Comparison of ENCODE assay signal across 20 mouse cellular contexts in genomic region chr5:34189521-34189920, GRCm38 (mm10). TPM values are rescaled to one million over a fixed set of nuclear protein-coding genes. Genes with fewer than 3 reads are reported as not detected.
DNase-seq lines count a peak whose midpoint lies in the region; ATAC-seq lines count a peak whose summit lies in the region.
"Had no signal": no experiment of that assay in that cellular context is flagged by ENCODE, and none has a peak within 500 bp of the region (broad histone marks: within the 10 kb centered on the region; RNA-seq: fewer than 3 reads in every experiment).

No protein-coding gene starts in this region.

- ATAC-seq in heart, embryonic 16.5 days (replicated peaks; ENCODE audit: extremely low read depth, insufficient read depth, low FRiP score) = no peak
- ATAC-seq: inflammation-experienced regulatory T-cells, adult 6 months had no signal

- H3K27me3 ChIP-seq in heart, embryonic 16.5 days (ENCODE audit: control insufficient read depth, insufficient read depth, low read length) = no peaks in the 10 kb centered on the region
- H3K27me3 ChIP-seq in splenic B cell, adult 2 months (ENCODE audit: control insufficient read depth, insufficient read depth, low read length, poor library complexity, severe bottlenecking) = no peaks in the 10 kb centered on the region
- H3K27me3 ChIP-seq: embryonic facial prominence, embryonic 15.5 days; limb, embryonic 15.5 days; neural tube, embryonic 15.5 days had no signal

- 0 out of 2 replicates have a peak overlapping the region, but pooled peaks have one; percentile 27 for H3K9ac ChIP-seq in heart, embryonic 16.5 days (ENCODE audit: low read length)
- H3K9ac ChIP-seq: embryonic facial prominence, embryonic 15.5 days; limb, embryonic 15.5 days; midbrain, embryonic 12.5 days had no signal

- peak; percentile 6 for DNase-seq in adrenal gland, postnatal 14 days
- no peak for DNase-seq in adrenal gland, postnatal 10 days
- no peak for DNase-seq in heart, postnatal 10 days
- DNase-seq in spleen, postnatal 36 days (ENCODE audit: low spot score in 2 of 2) = peak; percentile 40 to 46
- DNase-seq in spleen, adult 18-20 months = no peak
- peak; percentile 19 for DNase-seq in splenic B cell, adult 2 months (ENCODE audit: low read depth, low spot score)
- DNase-seq in right cerebral cortex, adult 2 months (ENCODE audit: low spot score in 2 of 2) = no peak
- DNase-seq: adrenal gland, adult 2 months; cerebellum, adult 9-10 months; gastrocnemius, postnatal 25 days; kidney, adult 8-10 months; kidney, postnatal 36 days; lung, adult 18-20 months had no signal

- H3K27ac ChIP-seq in heart, embryonic 16.5 days (ENCODE audit: low read length) = no peak overlapping the region
- H3K27ac ChIP-seq: embryonic facial prominence, embryonic 15.5 days; forebrain, embryonic 10.5 days; limb, embryonic 15.5 days; midbrain, embryonic 12.5 days; neural tube, embryonic 15.5 days had no signal

- H3K4me2 ChIP-seq in heart, embryonic 16.5 days (ENCODE audit: low read depth, low read length) = no peak overlapping the region
- H3K4me2 ChIP-seq: limb, embryonic 15.5 days; midbrain, embryonic 12.5 days had no signal

- peaks cover 40% of the 10 kb centered on the region for H3K4me1 ChIP-seq in heart, embryonic 16.5 days (ENCODE audit: control insufficient read depth, insufficient read depth, low read length)

- 52% methylated on average over 1 of the region's 1 CpGs for WGBS in heart, embryonic 16.5 days

- H3K9me3 ChIP-seq in heart, embryonic 16.5 days (replicated peaks; ENCODE audit: control insufficient read depth, low read length) = no peaks in the 10 kb centered on the region
- H3K9me3 ChIP-seq: embryonic facial prominence, embryonic 15.5 days; forebrain, embryonic 10.5 days; limb, embryonic 15.5 days; midbrain, embryonic 12.5 days; neural tube, embryonic 15.5 days had no signal

- no peak overlapping the region for H3K4me3 ChIP-seq in heart, embryonic 16.5 days (ENCODE audit: low read length)
- H3K4me3 ChIP-seq: embryonic facial prominence, embryonic 15.5 days; forebrain, embryonic 10.5 days; limb, embryonic 15.5 days; midbrain, embryonic 12.5 days had no signal

- intact Hi-C loops in heart, postnatal 10 days (cut with DNase I) = no loop called here

- H3K36me3 ChIP-seq in heart, embryonic 16.5 days (ENCODE audit: control insufficient read depth, insufficient read depth) = no peaks in the 10 kb centered on the region
- H3K36me3 ChIP-seq in splenic B cell, adult 2 months (ENCODE audit: control insufficient read depth, insufficient read depth, low read length, poor library complexity, severe bottlenecking) = no peaks in the 10 kb centered on the region; the same call in 1 of the 2 replicates
- H3K36me3 ChIP-seq: embryonic facial prominence, embryonic 15.5 days; forebrain, embryonic 10.5 days; limb, embryonic 15.5 days; midbrain, embryonic 12.5 days; neural tube, embryonic 15.5 days had no signal

RNA-seq across cellular contexts. Expression of gene Mxd4, which starts 2.0 kb away (rescaled TPM):
- 145 and 158 TPM in 2 replicates for total RNA-seq in adrenal gland, postnatal 14 days (2021)
- total RNA-seq in adrenal gland, postnatal 10 days (2021) = 100 to 1,000 TPM; 140 to 144 TPM
- polyA plus RNA-seq in heart, embryonic 16.5 days (2015; fragmentation: Nextera tagmentation; extraction: Ambion mirVana) = 26.6 and 32.2 TPM in 2 replicates
- total RNA-seq in heart, postnatal 10 days (2021) = 100 to 1,000 TPM; 109 to 119 TPM

RNA-seq across cellular contexts. Expression of gene Haus3, which starts 20.2 kb away (rescaled TPM):
- total RNA-seq in adrenal gland, postnatal 14 days (2021) = 9.9 and 10.0 TPM in 2 replicates
- 1 to 10 TPM; 9.3 to 9.8 TPM for total RNA-seq in adrenal gland, postnatal 10 days (2021)
- 22.3 and 28.4 TPM in 2 replicates for polyA plus RNA-seq in heart, embryonic 16.5 days (2015; fragmentation: Nextera tagmentation; extraction: Ambion mirVana)
- 1 to 10 TPM; 6.9 to 7.4 TPM for total RNA-seq in heart, postnatal 10 days (2021)

RNA-seq across cellular contexts. Expression of gene Poln, which starts 20.3 kb away (rescaled TPM):
- 35.4 and 47.0 TPM in 2 replicates for total RNA-seq in adrenal gland, postnatal 14 days (2021)
- total RNA-seq in adrenal gland, postnatal 10 days (2021) = 10 to 100 TPM; 37.3 to 40.0 TPM
- polyA plus RNA-seq in heart, embryonic 16.5 days (2015; fragmentation: Nextera tagmentation; extraction: Ambion mirVana) = 0.22 and 0.55 TPM in 2 replicates
- total RNA-seq in heart, postnatal 10 days (2021) = 1 to 10 TPM; 2.1 to 5.4 TPM

Comparison
In these comparisons a context has a peak if more than half of its experiments do, and no peak if none do; other contexts are left out.
1. DNase-seq: peak in adrenal gland, postnatal 14 days (single experiment), spleen, postnatal 36 days (2 of 2) and splenic B cell, adult 2 months (single experiment); none in adrenal gland, postnatal 10 days (single experiment), heart, postnatal 10 days (0 of 2), spleen, adult 18-20 months (0 of 2) and right cerebral cortex, adult 2 months (0 of 2).